Mouse (Mus musculus) liver, postnatal 0 days (tissue): ENCODE data around the gene Cgrrf1.

Source experiments
- CTCF ChIP-seq: sonication (generic); IDR thresholded peaks from 2 replicates; pipeline ENCODE4 v1.5.1; 2016; ENCODE audit warnings: antibody characterized with exemption, low read depth
- EP300 ChIP-seq: IDR thresholded peaks from 2 replicates; pipeline ENCODE4 v1.6.1; 2016; ENCODE audit warnings: antibody characterized with exemption, low read depth, mild to moderate bottlenecking

DNA sequence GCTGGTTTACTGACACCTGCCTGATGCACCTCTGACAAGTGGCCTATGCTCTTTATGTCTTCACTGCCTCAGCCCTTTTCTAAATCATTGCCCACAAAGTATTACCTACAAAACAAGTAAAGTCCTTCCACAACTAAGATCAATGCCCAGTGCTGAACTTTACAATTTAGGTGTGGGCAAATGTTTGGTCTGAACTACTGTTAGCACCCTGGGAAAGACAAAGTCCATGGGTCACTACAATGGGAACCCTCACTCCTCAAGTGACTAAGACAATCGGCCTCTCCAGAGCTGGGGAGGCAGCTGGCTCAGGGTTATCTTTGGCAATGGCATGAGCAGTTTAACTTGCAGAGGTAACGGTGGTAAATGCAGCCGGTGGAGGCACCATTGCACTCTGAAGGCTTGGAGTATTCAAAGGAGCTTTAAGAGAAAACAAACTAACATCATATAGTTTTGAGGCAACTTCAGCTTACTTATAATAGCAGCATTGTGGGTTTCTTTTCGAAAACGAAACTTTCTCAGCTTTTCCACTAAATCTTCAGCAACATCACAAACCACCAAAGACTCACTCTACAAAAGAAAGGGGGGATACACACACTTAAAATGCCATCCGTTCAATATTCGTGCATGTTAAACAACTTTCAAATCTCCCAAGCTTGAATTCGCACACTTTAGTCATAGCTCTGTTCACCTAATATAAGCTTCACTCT lies 14.9 kb upstream of the Cgrrf1 start:
- no peak for TF ChIP-seq CTCF
- no peak for TF ChIP-seq EP300
